Mouse (Mus musculus): ENCODE results near the gene Cbr1. TPM values are rescaled to one million over a fixed set of nuclear protein-coding genes. Genes with fewer than 3 reads are reported as not detected.

Cbr1 gene
- 10 to 100 TPM; 26.2 to 26.3 TPM for total RNA-seq (2021)
- long read RNA-seq, experiment 1, transcript Cbr1-201 (3 exons, 1,237 nt), result major isoform, 9 of 12 reads
- long read RNA-seq, experiment 1, partial matches to known transcripts, result 0 of 12 reads
- long read RNA-seq, experiment 1, other reads (novel, unspliced or antisense), result 3 of 12 reads
- long read RNA-seq, experiment 2, transcript Cbr1-201 (3 exons, 1,237 nt), result major isoform, 23 of 27 reads
- long read RNA-seq, experiment 2, partial matches to known transcripts, result 1 of 27 reads
- long read RNA-seq, experiment 2, other reads (novel, unspliced or antisense), result 3 of 27 reads

DNA sequence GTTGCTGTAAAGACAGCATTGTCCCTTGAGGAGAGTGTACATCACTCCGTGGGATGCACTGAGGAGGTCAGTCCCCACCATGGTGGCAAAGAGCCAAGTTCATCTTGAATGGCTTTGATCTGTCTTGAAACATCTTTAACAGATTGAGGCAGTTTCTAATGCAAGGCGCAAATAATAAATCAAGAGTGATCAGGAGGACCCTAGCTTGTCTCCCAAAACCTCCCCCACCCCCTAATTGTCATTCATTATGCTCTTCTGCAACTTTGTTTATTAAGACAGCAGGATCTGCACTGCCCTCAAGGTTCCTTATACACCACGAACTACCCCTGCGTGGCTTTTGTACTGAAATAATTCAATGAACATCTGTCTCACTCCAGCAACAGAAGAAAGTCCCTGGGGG lies at the start of gene Cbr1:
Gene Cbr1, plus strand, starts transcription at position 301 of the 400 bp plus-strand sequence.
- no peak for DNase-seq (ENCODE audit: low spot score)

GRCm38 (mm10) chr16:93557646-93558045 lies 48.0 kb upstream of the Cbr1 start:
- no peak for DNase-seq (ENCODE audit: low spot score)

DNA sequence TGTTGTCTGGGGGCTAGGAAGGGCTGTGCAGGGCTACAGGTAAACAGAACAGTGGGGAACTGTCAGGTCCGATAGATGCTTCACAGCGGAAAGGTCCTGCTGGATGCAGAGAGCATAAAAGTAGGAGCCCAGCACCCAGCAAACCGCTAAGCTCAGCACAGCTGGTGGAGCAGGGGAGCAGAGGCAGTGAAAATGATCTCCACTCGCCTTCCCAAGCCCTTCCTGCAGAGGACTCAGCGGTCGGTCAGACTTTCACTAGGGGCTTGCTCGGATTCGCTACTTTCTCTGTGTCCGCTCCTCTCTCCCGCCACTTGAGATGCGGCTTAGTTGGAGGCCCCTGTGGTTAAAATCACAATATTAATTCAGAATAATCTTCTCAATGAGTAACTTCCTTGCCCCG lies 47.2 kb upstream of the Cbr1 start:
- DNase-seq (ENCODE audit: low spot score), result no peak

DNA sequence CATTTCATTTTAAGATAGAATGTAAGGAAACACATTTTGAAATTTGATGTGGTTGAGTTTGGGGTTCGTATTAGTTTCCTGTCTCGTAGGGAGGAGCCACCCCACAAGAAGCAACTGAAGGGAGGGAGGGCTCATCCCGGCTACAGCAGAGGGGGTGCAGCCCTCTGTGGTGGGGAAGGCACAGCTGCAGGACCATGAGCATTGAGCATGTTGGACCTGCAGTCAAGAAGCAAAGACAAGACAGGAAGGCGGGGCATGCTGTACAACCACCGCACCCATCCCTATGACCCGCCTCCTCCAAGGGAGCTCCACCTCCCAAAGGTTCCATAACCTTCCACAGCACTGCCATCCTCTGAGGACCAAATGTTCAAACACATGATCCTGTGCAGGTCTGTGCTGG lies 33.3 kb upstream of the Cbr1 start:
- DNase-seq (ENCODE audit: low spot score), result no peak

- no peak for DNase-seq (ENCODE audit: low spot score)
Measured at GRCm38 (mm10) chr16:93573434-93573833, 32.2 kb upstream of the Cbr1 start.

DNA sequence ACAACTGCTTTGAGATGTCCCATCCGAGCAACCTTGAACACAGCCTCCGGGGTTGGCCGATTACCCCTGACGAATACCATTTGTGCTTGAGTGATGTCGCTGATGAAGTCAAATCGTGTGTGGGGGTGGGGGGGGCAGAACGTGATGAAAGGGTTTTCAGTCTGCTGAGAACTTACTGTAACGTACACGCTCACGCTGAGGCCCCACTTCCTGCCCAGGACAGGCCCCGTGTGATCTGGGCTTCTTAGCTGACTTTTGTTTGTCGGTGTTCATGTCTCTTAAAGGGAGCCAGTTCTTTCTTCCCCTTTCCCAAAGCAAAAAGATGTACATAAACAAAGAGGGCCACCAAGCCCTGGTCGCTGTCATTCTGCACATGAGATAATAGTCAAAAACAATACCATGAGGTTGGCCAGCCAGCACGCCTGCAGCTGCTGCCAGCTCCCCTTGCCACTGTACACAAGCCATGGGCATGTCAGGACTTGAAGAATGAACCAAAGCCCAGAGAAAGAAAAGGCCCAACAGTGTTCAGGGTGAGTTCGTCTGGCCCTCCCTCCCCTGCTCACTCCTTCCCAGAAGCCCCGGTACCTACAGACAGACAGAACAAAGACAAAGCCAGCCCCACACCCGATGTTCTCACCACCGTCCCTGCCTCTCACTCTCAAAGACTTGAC lies 31.0 kb upstream of the Cbr1 start:
- DNase-seq (ENCODE audit: low spot score), result no peak

DNA sequence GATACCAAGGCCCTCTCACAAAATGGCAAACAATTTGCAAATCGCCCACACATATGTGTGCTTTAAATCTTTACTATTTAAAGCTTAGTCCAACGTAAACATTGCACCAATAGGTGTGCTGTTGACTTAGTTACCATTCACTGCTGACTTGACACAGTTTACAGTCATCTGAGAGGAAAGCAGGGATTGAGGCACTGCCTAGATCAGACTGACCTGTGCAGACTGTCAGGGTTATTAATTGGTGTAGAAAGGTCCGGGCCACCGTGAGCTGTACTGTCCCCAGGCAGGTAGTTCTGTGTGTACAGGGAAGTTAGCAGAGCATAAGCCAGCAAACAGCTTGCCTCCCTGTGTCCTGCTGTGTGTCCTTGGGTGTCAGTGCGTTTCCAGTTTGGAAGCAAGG lies 30.1 kb upstream of the Cbr1 start:
- DNase-seq (ENCODE audit: low spot score), result no peak

DNA sequence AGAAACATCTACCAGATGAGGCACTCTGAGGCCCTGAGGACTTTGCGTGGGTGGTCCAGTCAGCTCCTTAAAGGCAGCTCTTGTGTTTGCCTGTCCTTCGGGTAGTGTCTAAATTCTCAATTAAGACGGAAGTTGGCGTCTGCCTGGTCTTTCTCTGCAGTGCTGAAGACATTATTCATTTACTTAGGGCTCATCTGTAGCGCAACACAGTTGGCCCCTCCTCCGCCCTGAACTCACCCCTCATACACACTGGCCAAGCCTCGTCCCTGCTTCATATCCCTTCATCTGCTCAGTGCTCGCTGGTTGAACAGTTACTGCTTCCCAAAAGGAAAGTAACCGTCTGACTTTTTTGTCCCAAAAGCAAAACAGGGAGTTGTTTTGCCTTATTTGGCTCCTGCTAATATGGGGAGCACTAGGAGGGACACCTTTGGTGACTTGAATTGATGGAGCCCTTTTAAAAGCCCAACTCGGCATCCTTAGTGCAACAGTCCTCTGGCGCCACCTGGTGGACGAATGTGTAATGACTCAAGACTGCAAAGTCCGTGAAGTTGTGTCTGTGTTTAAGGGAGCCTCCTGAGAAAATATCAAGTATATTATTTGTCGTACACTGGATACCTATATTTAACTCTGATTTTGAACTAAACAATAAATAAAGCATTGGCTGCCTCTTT lies 29.1 kb upstream of the Cbr1 start:
- peak; percentile 74 for DNase-seq (ENCODE audit: low spot score)

GRCm38 (mm10) chr16:93578346-93579005 lies 27.2 kb upstream of the Cbr1 start:
- DNase-seq (ENCODE audit: low spot score), result no peak

DNA sequence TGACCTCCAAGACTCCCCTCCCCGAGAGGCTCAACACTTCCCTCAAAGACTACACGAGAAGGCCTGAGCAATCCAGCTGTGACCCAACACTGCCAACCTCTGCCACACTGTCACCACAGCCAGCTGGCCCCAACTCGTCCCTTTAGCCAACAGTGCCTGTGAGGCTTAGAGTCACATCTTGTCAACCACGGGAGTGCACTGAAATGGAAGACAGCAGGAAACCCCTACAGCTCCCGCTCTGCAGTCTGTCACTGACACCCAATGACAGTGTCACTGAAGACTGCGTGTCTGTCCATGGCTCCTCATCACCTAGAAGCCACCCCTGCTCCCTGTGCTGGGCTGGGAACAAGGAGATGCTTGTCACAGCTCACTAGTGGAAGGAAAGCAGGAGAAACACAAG lies 24.5 kb upstream of the Cbr1 start:
- no peak for DNase-seq (ENCODE audit: low spot score)

- DNase-seq (ENCODE audit: low spot score), result no peak
Measured at GRCm38 (mm10) chr16:93584976-93585702, 20.5 kb upstream of the Cbr1 start.

- no peak for DNase-seq (ENCODE audit: low spot score)
Measured at GRCm38 (mm10) chr16:93585703-93586205, 19.9 kb upstream of the Cbr1 start.

DNA sequence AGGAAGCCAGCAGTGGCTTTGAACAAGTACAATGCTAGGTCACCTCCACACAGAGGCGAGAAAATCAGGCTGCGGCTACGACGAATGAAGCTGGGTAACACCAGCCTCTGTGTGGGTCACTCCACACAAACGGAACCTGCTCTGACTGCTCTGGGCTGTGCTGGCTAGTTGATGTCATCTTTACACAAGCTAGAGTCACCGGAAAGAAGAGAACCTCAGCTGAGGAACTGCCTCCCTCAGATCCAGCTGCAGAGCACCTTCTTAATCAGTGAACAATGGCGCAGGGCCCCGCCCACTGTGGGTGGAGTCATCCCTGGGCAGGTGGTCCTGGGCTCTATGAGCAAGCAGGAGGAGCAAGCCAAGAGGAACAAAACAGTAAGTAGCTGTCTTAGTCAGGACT lies 19.3 kb upstream of the Cbr1 start:
- no peak for DNase-seq (ENCODE audit: low spot score)

GRCm38 (mm10) chr16:93588281-93588680 lies 17.4 kb upstream of the Cbr1 start:
- no peak for DNase-seq (ENCODE audit: low spot score)

- DNase-seq (ENCODE audit: low spot score), result no peak
Measured at GRCm38 (mm10) chr16:93590915-93591314, 14.7 kb upstream of the Cbr1 start.

GRCm38 (mm10) chr16:93591450-93592430 lies 13.9 kb upstream of the Cbr1 start:
- DNase-seq (ENCODE audit: low spot score), result no peak

- no peak for DNase-seq (ENCODE audit: low spot score)
Measured at GRCm38 (mm10) chr16:93592711-93593110, 12.9 kb upstream of the Cbr1 start.

- DNase-seq (ENCODE audit: low spot score), result no peak
Measured at GRCm38 (mm10) chr16:93593406-93593805, 12.2 kb upstream of the Cbr1 start.

- DNase-seq (ENCODE audit: low spot score), result no peak
Measured at GRCm38 (mm10) chr16:93594448-93594847, 11.2 kb upstream of the Cbr1 start.

- DNase-seq (ENCODE audit: low spot score), result no peak
Measured at GRCm38 (mm10) chr16:93595766-93596165, 9.9 kb upstream of the Cbr1 start.
